Mouse (Mus musculus): ENCODE results near the gene Fbxl13. TPM values are rescaled to one million over a fixed set of nuclear protein-coding genes. Genes with fewer than 3 reads are reported as not detected.

Gene Fbxl13
- polyA plus RNA-seq, 1 experiment from 2014 or later, result 0.09 TPM

DNA sequence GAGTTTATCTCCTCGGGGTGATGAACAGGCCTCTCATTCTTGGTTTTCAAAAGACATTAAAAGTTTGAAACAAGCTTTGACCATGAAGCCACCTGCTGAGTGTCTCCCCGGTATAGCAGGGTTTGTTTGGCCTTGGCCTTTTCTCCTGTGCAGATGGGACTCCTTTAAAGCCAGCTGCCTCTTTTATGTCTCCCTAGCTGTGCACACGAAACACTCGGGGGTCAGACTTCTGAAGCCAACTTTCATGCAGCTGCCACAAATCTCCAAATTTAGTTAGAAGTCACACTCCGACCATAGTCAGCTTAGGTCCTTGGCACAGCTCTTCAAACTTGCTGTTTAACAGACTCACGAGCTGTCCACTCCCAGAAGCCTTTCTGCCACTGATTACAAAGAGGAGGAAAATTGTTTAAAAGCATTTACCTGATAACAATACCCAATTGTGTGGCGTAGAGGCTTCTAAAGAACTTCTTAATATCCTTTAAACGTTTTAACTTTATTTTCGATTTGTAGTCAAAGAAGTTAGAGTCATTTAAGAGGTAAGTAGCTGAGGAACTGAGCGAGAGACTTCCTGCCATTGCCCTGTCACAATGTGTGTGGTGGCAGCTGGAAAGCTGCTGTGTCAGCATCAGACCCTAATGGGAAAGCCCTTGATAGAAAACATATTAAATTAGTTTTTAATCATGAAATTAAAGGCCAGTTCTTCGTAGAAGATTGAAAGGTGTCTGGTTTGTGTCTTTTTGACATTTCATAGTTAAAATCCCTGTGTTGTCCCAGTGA, 162.8 kb downstream of the Fbxl13 start:
- no peaks in the 10 kb centered on the region for H3K9me3 ChIP-seq
- no peak overlapping the region for H3K27ac ChIP-seq (replicated peaks)
- H3K4me1 ChIP-seq, result peaks cover 6% of the 10 kb centered on the region
- WGBS, result 67% methylated on average over 11 of the region's 11 CpGs
- no peaks in the 10 kb centered on the region for H3K27me3 ChIP-seq (replicated peaks; ENCODE audit: low read depth, poor library complexity, severe bottlenecking)
- H3K4me3 ChIP-seq, result no peak overlapping the region
- peaks cover 7% of the 10 kb centered on the region; the same call in 1 of the 2 replicates for H3K36me3 ChIP-seq (replicated peaks)
- DNase-seq (ENCODE audit: low spot score), result no peak

DNA sequence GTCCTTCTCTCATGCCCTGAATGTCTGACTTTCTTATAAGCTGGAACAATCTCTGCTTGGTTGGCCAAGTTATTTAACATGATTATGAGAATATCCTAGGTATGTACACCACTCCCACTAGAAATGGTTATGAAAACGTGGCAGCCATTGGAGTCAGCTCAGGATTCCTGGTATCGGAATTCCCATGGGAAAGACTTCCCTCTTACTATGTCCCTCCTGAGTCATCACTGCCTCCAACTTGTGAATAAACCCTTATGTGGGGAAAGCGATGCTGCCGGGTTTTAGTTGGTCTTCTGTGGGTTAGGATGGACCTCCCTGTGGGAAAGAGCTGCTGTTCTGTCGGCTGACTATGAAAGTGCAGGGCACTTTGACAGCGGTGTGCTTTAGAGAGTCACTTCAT, 163.9 kb downstream of the Fbxl13 start:
- DNase-seq (ENCODE audit: low spot score), result no peak
- H3K27ac ChIP-seq (replicated peaks), result no peak overlapping the region
- H3K4me3 ChIP-seq, result no peak overlapping the region
- no peaks in the 10 kb centered on the region for H3K9me3 ChIP-seq
- H3K4me1 ChIP-seq, result peaks cover 6% of the 10 kb centered on the region
- H3K27me3 ChIP-seq (replicated peaks; ENCODE audit: low read depth, poor library complexity, severe bottlenecking), result no peaks in the 10 kb centered on the region
- WGBS, result 91% methylated on average over 6 of the region's 6 CpGs
- peaks cover 7% of the 10 kb centered on the region; the same call in 1 of the 2 replicates for H3K36me3 ChIP-seq (replicated peaks)

DNA sequence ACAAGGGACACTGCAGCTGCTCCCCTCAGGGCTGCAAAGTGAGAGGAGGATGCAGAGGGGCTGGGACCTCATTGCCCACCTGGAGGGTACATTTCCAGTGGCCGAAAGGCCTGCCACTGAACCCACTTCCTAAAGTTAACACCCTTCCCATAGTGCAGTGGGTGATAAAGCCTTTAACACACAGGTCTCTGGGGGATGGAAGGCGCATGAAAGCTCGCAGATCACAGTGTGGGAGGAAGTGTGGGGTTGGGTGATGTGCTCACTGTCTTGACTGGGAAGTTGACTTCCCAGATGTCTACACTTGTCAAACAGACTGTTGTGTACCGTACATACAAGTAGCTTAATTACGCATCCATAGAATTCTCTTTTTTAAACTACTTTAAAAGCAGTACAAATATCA, 165.7 kb downstream of the Fbxl13 start:
- Histone ChIP-seq H3K36me3 (replicated peaks) (peaks cover 7% of the 10 kb centered on the region; the same call in 1 of the 2 replicates), H3K27ac (replicated peaks) (peak overlapping the region; percentile 24; the same call in 1 of the 2 replicates), H3K27me3 (replicated peaks; ENCODE audit: low read depth, poor library complexity, severe bottlenecking) (no peaks in the 10 kb centered on the region), H3K4me3 (no peak overlapping the region), H3K9me3 (no peaks in the 10 kb centered on the region), H3K4me1 (peaks cover 6% of the 10 kb centered on the region)
- no peak for DNase-seq (ENCODE audit: low spot score)
- 91% methylated on average over 5 of the region's 5 CpGs for WGBS

DNA sequence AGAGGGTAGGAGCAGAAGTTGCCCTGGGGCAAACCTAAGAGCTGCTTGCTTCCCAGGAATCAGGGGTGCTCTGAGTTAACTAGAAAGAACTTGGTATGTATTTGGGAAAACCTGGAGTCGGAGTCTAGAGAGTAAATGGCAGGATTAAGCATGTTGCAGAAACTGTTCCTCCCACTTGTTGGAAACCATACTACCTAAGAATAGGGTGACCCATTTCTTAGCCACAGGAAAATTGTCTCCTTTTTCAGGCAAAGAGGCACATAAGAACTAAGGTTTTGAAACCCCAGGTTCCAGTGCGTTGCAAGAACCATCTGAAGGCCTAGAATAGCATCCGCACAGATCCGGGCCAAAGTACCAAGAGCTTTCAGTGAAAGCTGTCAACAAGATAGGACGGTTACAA, 167.0 kb downstream of the Fbxl13 start:
- Histone ChIP-seq H3K4me3 (no peak overlapping the region), H3K4me1 (peaks cover 6% of the 10 kb centered on the region), H3K27ac (replicated peaks) (no peak overlapping the region), H3K27me3 (replicated peaks; ENCODE audit: low read depth, poor library complexity, severe bottlenecking) (no peaks in the 10 kb centered on the region), H3K9me3 (no peaks in the 10 kb centered on the region), H3K36me3 (replicated peaks) (peaks cover 7% of the 10 kb centered on the region; the same call in 1 of the 2 replicates)
- no peak for DNase-seq (ENCODE audit: low spot score)
- 94% methylated on average over 5 of the region's 5 CpGs for WGBS

DNA sequence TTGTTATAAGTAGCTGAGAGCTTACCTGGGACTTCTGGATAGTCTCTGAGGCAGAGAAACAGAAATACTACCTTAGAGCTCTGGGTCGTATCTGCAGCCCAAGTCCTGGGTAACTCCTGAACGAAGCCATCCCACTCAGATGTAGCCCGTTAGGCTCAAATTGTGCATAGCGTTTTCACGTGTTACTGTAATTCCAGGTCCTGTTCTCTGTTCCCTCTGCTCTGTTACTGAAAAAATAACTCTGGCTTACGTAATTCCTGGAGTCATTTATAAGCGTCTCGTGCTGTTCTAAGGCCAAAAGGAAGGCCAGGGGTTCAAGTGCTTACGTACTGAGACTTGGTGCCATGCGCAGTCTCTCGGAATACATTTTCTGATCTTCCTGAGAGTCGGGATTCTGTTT, 177.3 kb downstream of the Fbxl13 start:
- WGBS, result 87% methylated on average over 12 of the region's 12 CpGs
- peaks cover 9% of the 10 kb centered on the region for H3K4me1 ChIP-seq
- no peak overlapping the region for H3K27ac ChIP-seq (replicated peaks)
- H3K9me3 ChIP-seq, result no peaks in the 10 kb centered on the region
- no peak for DNase-seq (ENCODE audit: low spot score)
- no peak overlapping the region for H3K4me3 ChIP-seq
- H3K36me3 ChIP-seq (replicated peaks), result no peaks in the 10 kb centered on the region
- no peaks in the 10 kb centered on the region for H3K27me3 ChIP-seq (replicated peaks; ENCODE audit: low read depth, poor library complexity, severe bottlenecking)

DNA sequence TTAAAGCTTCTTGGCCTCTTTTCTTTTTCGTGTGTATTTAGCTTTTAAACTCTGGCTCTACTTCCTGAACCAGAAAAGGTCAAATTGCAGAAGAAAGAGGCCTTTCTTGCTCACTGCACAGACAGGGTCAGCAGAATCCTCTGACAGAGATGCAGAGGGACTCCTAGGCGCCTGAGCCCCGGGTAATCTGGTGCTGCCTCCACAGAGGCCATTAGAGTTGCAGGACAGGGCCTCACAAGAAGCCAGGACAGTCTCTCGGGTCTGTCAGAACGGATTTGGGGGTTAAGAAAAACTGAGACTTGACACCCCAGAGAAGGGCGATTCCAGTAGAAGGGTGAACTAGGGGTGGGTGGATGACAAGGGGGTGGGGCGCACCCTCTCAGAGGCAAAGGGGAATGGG, 178.0 kb downstream of the Fbxl13 start:
- no peaks in the 10 kb centered on the region for H3K27me3 ChIP-seq (replicated peaks; ENCODE audit: low read depth, poor library complexity, severe bottlenecking)
- peaks cover 9% of the 10 kb centered on the region for H3K4me1 ChIP-seq
- no peak overlapping the region for H3K4me3 ChIP-seq
- H3K9me3 ChIP-seq, result no peaks in the 10 kb centered on the region
- H3K36me3 ChIP-seq (replicated peaks), result no peaks in the 10 kb centered on the region
- peak; percentile 23 for DNase-seq (ENCODE audit: low spot score)
- WGBS, result 52% methylated on average over 7 of the region's 7 CpGs
- 0 out of 2 replicates have a peak overlapping the region, but pooled peaks have one; percentile 12 for H3K27ac ChIP-seq (replicated peaks)

DNA sequence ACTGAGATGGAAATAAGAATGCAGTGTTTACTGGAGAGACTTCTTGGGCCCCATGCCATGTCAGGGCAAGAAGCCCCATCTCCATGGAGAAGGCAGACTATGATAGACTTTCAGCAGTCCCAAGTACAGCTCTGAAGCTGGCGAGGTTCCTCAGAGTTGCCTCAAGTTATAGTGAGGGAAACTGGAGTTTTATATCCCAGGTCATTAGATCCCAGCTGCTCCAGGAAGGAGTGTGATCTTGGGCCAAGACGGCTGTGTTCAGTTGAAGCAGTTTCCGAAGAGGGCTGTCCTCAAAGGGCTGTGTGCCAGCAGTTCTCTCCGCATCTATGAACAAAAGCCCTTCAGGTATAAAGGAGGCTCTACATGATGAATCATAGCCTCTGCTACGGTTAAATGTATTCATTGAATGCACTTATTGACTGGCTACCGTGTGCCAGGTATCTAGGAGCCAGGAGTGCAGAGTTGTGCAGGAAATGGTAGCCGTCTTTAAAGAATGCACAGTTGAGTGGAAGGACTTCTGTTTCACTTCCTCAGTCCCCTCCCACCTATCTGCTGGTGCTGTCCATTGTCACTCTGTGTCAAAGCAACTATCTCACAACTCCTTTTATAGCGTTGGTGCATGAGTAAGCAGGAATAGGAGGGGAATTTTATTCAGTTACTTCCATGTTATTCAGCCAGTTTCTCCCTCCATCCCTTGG, 204.5 kb downstream of the Fbxl13 start:
- Histone ChIP-seq H3K4me3 (no peak overlapping the region), H3K4me1 (no peaks in the 10 kb centered on the region)
- WGBS, result 88% methylated on average over 8 of the region's 8 CpGs

DNA sequence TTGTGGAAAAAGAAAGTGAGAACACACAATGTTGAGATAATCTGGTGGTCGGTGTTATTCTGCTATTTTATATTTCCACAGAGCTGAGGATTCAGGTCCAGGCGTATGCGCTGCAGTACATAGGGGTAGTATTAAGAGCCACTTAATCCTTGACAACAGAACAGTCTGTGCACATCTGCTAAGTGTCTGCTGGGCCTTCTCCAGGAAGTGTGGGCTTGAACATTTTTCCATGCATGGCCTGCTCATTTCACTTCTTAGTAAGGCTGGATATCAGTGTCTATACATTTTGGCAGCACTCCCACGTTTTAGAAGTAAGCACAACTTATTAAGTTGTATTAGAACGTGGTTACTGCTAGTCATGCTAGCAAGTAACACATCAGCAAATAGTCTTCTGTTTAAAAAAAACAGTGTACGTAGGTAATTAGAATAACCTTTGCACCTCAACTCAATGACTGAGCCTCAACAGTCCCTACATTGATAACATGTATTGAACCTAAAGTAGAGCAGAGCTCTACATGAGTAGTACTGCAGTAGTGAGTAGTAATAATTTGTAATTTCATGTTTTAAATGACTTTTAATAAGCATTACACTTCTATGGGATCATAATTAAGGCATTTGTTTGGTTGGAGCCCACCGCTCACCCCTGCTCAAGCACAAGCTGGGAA, 205.9 kb downstream of the Fbxl13 start:
- Histone ChIP-seq H3K9me3 (no peaks in the 10 kb centered on the region), H3K27me3 (replicated peaks; ENCODE audit: low read depth, poor library complexity, severe bottlenecking) (no peaks in the 10 kb centered on the region), H3K4me3 (no peak overlapping the region), H3K36me3 (replicated peaks) (no peaks in the 10 kb centered on the region), H3K27ac (replicated peaks) (no peak overlapping the region), H3K4me1 (no peaks in the 10 kb centered on the region)
- 92% methylated on average over 7 of the region's 7 CpGs for WGBS
- DNase-seq (ENCODE audit: low spot score), result no peak

More for the DNA sequence above, 204.5 kb downstream of the Fbxl13 start:
- no peak for DNase-seq (ENCODE audit: low spot score)
- no peaks in the 10 kb centered on the region for H3K36me3 ChIP-seq (replicated peaks)
- H3K27me3 ChIP-seq (replicated peaks; ENCODE audit: low read depth, poor library complexity, severe bottlenecking), result no peaks in the 10 kb centered on the region
- H3K9me3 ChIP-seq, result no peaks in the 10 kb centered on the region
- H3K27ac ChIP-seq (replicated peaks), result no peak overlapping the region

DNA sequence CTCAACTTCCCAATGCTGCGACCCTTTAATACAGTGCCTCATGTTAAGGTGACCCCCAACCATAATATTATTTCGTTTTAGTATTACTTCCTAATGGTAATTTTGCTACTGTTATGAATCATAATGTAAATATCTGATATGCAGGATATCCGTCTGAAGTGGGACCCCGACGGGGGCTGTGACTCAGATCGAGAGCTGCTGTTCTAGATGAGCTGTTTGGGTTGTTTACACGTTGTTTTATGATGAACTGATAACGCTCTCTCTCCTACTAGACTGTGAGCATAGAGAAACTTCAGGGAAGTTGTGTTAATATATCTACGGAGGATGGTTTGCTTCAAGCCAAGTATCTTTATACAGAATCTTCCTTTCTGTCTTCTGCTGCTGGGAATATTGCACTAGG, 207.0 kb downstream of the Fbxl13 start:
- no peak overlapping the region for H3K4me3 ChIP-seq
- H3K4me1 ChIP-seq, result no peaks in the 10 kb centered on the region
- no peak overlapping the region for H3K27ac ChIP-seq (replicated peaks)
- H3K27me3 ChIP-seq (replicated peaks; ENCODE audit: low read depth, poor library complexity, severe bottlenecking), result no peaks in the 10 kb centered on the region
- H3K9me3 ChIP-seq, result no peaks in the 10 kb centered on the region
- WGBS, result 93% methylated on average over 9 of the region's 9 CpGs
- DNase-seq (ENCODE audit: low spot score), result no peak
- H3K36me3 ChIP-seq (replicated peaks), result no peaks in the 10 kb centered on the region

DNA sequence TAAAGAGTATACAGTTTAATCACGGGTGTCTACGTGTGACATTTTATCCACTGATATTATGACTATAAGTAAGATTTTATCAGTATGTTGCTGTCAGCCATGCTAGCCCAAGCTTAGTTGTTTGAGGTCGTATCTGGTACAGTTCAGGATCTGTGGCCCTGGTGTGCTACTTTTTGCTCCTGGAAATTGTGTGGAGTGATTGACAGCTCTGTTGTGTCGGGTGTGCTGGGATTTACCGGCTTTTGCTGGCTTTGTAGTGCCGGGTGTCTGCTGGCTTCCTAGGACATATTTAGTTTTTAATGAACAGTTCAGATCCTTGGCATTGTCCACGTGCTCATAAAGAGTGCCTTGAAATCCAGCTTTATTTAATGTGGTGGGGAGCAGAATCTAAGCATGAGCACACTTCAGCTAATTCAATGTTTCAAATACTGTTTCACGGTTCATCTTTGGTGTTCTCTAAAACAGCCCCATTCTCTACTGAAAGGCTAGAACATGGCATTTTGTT, 208.9 kb downstream of the Fbxl13 start:
- Histone ChIP-seq H3K9me3 (no peaks in the 10 kb centered on the region), H3K36me3 (replicated peaks) (no peaks in the 10 kb centered on the region), H3K4me1 (no peaks in the 10 kb centered on the region), H3K27ac (replicated peaks) (no peak overlapping the region), H3K4me3 (no peak overlapping the region), H3K27me3 (replicated peaks; ENCODE audit: low read depth, poor library complexity, severe bottlenecking) (no peaks in the 10 kb centered on the region)
- no peak for DNase-seq (ENCODE audit: low spot score)
- WGBS, result 70% methylated on average over 8 of the region's 8 CpGs

DNA sequence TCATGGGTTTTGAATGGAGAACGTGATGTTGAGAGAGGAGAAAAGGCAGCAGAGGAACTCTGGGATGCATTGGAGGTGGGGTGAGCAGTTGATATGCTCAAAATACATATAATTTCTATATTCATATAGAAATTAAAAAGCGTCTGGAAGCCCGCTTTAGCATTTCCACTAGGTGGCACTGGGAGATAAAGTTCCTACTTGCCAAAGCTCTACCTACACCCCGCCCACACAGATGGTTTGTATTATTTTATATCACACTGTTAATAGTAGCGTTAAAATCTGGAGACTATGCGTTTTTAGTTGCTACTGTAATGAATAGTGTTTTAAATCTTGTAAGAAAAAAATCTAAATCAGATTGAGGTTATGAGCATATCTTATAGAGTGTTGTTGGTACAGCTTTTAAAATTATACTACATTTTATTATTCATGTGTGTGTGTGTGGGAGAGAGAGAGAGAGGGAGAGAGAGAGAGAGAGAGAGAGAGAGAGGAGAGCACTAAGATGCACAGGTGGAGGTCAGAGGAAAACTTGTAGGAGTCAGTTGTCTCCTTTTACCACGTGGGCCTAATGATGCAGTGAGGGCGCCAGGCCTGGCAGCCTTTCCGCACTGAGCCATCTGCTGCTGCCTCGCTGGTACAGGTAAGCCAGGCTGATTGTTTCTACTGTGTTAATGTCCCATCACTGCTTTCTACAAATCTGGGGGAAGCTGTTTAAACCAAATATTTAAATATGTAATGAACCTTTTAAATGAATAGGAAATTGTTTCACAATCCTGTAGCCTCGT, 211.1 kb downstream of the Fbxl13 start:
- no peaks in the 10 kb centered on the region for H3K9me3 ChIP-seq
- no peak overlapping the region for H3K4me3 ChIP-seq
- H3K27ac ChIP-seq (replicated peaks), result no peak overlapping the region
- DNase-seq (ENCODE audit: low spot score), result no peak
- H3K4me1 ChIP-seq, result no peaks in the 10 kb centered on the region
- WGBS, result 80% methylated on average over 11 of the region's 11 CpGs
- H3K36me3 ChIP-seq (replicated peaks), result no peaks in the 10 kb centered on the region
- no peaks in the 10 kb centered on the region for H3K27me3 ChIP-seq (replicated peaks; ENCODE audit: low read depth, poor library complexity, severe bottlenecking)
